ENCODE assay signal across 20 mouse cellular contexts in genomic region chr15:3437381-3437780, GRCm38 (mm10).
DNase-seq lines count a peak whose midpoint lies in the region; ATAC-seq lines count a peak whose summit lies in the region.
"Had no signal": no experiment of that assay in that cellular context is flagged by ENCODE, and none has a peak within 500 bp of the region (broad histone marks: within the 10 kb centered on the region; RNA-seq: fewer than 3 reads in every experiment).

No protein-coding gene starts in this region.

- H3K9ac ChIP-seq in heart, embryonic 12.5 days = no peak overlapping the region
- H3K9ac ChIP-seq in kidney, embryonic 14.5 days (ENCODE audit: low read depth, low read length) = no peak overlapping the region
- no peak overlapping the region for H3K9ac ChIP-seq in heart, embryonic 16.5 days (ENCODE audit: low read length)
- H3K9ac ChIP-seq: liver, embryonic 13.5 days; lung, embryonic 14.5 days had no signal

- no peak overlapping the region for H3K4me3 ChIP-seq in heart, embryonic 12.5 days
- H3K4me3 ChIP-seq in kidney, embryonic 14.5 days (ENCODE audit: low read length) = no peak overlapping the region
- no peak overlapping the region for H3K4me3 ChIP-seq in heart, embryonic 16.5 days (ENCODE audit: low read length)
- H3K4me3 ChIP-seq: embryonic facial prominence, embryonic 10.5 days; left cerebral cortex, adult 2 months; liver, embryonic 13.5 days had no signal

- H3K9me3 ChIP-seq in heart, embryonic 12.5 days (replicated peaks) = no peaks in the 10 kb centered on the region
- no peaks in the 10 kb centered on the region for H3K9me3 ChIP-seq in kidney, embryonic 14.5 days (ENCODE audit: control insufficient read depth, low read length)
- H3K9me3 ChIP-seq in heart, embryonic 16.5 days (replicated peaks; ENCODE audit: control insufficient read depth, low read length) = no peaks in the 10 kb centered on the region
- H3K9me3 ChIP-seq: embryonic facial prominence, embryonic 10.5 days; liver, embryonic 13.5 days had no signal

- no peak for ATAC-seq in heart, embryonic 12.5 days (ENCODE audit: insufficient number of reproducible peaks, low FRiP score)
- ATAC-seq in kidney, embryonic 14.5 days (ENCODE audit: low FRiP score, low TSS enrichment) = no peak
- ATAC-seq in heart, embryonic 16.5 days (replicated peaks; ENCODE audit: extremely low read depth, insufficient read depth, low FRiP score) = no peak
- ATAC-seq: hindbrain, embryonic 16.5 days had no signal

- H3K27me3 ChIP-seq in heart, embryonic 12.5 days (replicated peaks) = no peaks in the 10 kb centered on the region
- H3K27me3 ChIP-seq in kidney, embryonic 14.5 days (ENCODE audit: control insufficient read depth, insufficient read depth, low read length) = no peaks in the 10 kb centered on the region
- H3K27me3 ChIP-seq in heart, embryonic 16.5 days (ENCODE audit: control insufficient read depth, insufficient read depth, low read length) = no peaks in the 10 kb centered on the region
- H3K27me3 ChIP-seq: liver, embryonic 13.5 days had no signal

- H3K27ac ChIP-seq in heart, embryonic 12.5 days (ENCODE audit: poor library complexity, severe bottlenecking) = no peak overlapping the region
- H3K27ac ChIP-seq in kidney, embryonic 14.5 days (ENCODE audit: low read depth, low read length) = no peak overlapping the region
- H3K27ac ChIP-seq in heart, embryonic 16.5 days (ENCODE audit: low read length) = peak overlapping the region; percentile 67
- H3K27ac ChIP-seq: embryonic facial prominence, embryonic 10.5 days; kidney, postnatal 0 days; left cerebral cortex, adult 2 months; liver, embryonic 13.5 days had no signal

- H3K4me2 ChIP-seq in heart, embryonic 12.5 days = no peak overlapping the region
- no peak overlapping the region for H3K4me2 ChIP-seq in kidney, embryonic 14.5 days (replicated peaks; ENCODE audit: low read depth, low read length)
- no peak overlapping the region for H3K4me2 ChIP-seq in heart, embryonic 16.5 days (ENCODE audit: low read depth, low read length)
- H3K4me2 ChIP-seq: liver, embryonic 13.5 days; lung, embryonic 14.5 days had no signal

- peaks cover 9% of the 10 kb centered on the region; the same call in 1 of the 2 replicates for H3K36me3 ChIP-seq in heart, embryonic 12.5 days
- no peaks in the 10 kb centered on the region for H3K36me3 ChIP-seq in kidney, embryonic 14.5 days (ENCODE audit: control insufficient read depth, insufficient read depth, low read length)
- no peaks in the 10 kb centered on the region for H3K36me3 ChIP-seq in heart, embryonic 16.5 days (ENCODE audit: control insufficient read depth, insufficient read depth)
- H3K36me3 ChIP-seq: embryonic facial prominence, embryonic 10.5 days; liver, embryonic 13.5 days had no signal

- H3K4me1 ChIP-seq in heart, embryonic 12.5 days (replicated peaks) = peaks cover 38% of the 10 kb centered on the region
- peaks cover 13% of the 10 kb centered on the region; the same call in 1 of the 2 replicates for H3K4me1 ChIP-seq in kidney, embryonic 14.5 days (ENCODE audit: control insufficient read depth, insufficient read depth, low read length)
- peaks cover 44% of the 10 kb centered on the region for H3K4me1 ChIP-seq in heart, embryonic 16.5 days (ENCODE audit: control insufficient read depth, insufficient read depth, low read length)
- H3K4me1 ChIP-seq: liver, embryonic 13.5 days had no signal

- 37% methylated on average over 3 of the region's 3 CpGs for WGBS in heart, embryonic 12.5 days
- WGBS in kidney, embryonic 14.5 days = 46% methylated on average over 3 of the region's 3 CpGs
- 26% methylated on average over 3 of the region's 3 CpGs for WGBS in heart, embryonic 16.5 days

- peak; percentile 94 for DNase-seq in heart, adult 11 months
- peak; percentile 54 to 76 for DNase-seq in kidney, adult 8-10 months
- DNase-seq in kidney, postnatal 36 days = peak; percentile 65 to 76
- no peak for DNase-seq in right cerebral cortex, postnatal 10 days (ENCODE audit: low spot score in 2 of 2)
- DNase-seq: B cell, adult 2 months; cerebellum, adult 9-10 months; layer of hippocampus, adult 9-11 months; liver, embryonic 13.5 days; lung, embryonic 14.5 days; lung, postnatal 4 days; retina, postnatal 1 day; right cerebral cortex, postnatal 4 days; thymus, adult 2 months had no signal

Comparison
In these comparisons a context has a peak if more than half of its experiments do, and no peak if none do; other contexts are left out.
1. DNase-seq: peak in heart, adult 11 months (single experiment), kidney, adult 8-10 months (2 of 2) and kidney, postnatal 36 days (2 of 2); none in right cerebral cortex, postnatal 10 days (0 of 2).